26 mouse cellular contexts compared by ENCODE assay signal in the genomic region with DNA sequence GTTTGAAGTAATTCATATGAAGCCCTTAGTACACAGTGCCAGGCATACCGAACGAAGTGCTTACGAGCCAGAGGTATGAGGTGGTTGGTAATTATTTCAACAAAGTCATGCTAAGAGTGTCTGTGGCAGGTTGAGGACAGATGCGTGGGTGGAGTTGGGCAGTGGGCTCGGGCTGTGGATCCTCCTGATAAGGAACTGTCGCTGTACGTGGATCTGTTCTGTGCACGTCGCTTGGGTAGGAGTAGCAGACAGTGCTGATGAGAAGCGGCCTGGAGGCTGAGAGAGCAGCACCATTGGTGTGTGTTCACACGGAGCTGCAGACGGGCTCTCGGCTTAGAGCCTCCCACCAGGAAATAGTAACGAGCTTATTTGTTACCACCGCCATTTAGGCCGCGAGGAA. TPM values are rescaled to one million over a fixed set of nuclear protein-coding genes. Genes with fewer than 3 reads are reported as not detected.
DNase-seq lines count a peak whose midpoint lies in the region; ATAC-seq and TF ChIP-seq lines count a peak whose summit lies in the region.
"Had no signal": no experiment of that assay in that cellular context is flagged by ENCODE, and none has a peak within 500 bp of the region (broad histone marks: within the 10 kb centered on the region; RNA-seq: fewer than 3 reads in every experiment).

No protein-coding gene starts in this region.

- DNase-seq in kidney, adult 2 months, result no peak
- no peak for DNase-seq in kidney, adult 9 months
- DNase-seq in liver, postnatal 0 days, result no peak
- peak; percentile 1 for DNase-seq in brain, embryonic 14.5 days (ENCODE audit: low read depth)
- no peak for DNase-seq in forebrain, postnatal 0 days
- DNase-seq in hindbrain, embryonic 10.5 days (ENCODE audit: low spot score), result no peak
- DNase-seq: adrenal gland, adult 8-10 months; adrenal gland, postnatal 14 days; adrenal gland, postnatal 36 days; B cell, adult 2 months; cerebellum, adult 11 months; cerebellum, adult 18-20 months; cerebellum, adult 8-10 months; cerebellum, adult 9-11 months; cerebellum, postnatal 14 days; cerebellum, postnatal 36 days had no signal

- TF ChIP-seq CTCF in kidney, adult 2 months (conservative IDR thresholded peaks at IDR 0.05; ENCODE audit: insufficient read depth, insufficient read length, low read depth, low read length), result no peak
- TF ChIP-seq CTCF in liver, postnatal 0 days (IDR thresholded peaks at IDR 0.05; ENCODE audit: low read depth), result no peak
- TF ChIP-seq CTCF in brain, embryonic 14.5 days (IDR thresholded peaks at IDR 0.05; ENCODE audit: borderline replicate concordance, extremely low read depth, insufficient read depth, insufficient read length), result no peak
- no peak for TF ChIP-seq CTCF in forebrain, postnatal 0 days (IDR thresholded peaks at IDR 0.05; ENCODE audit: low read depth)

- ATAC-seq in liver, postnatal 0 days, result peak; percentile 5; the same call in 1 of the 2 replicates
- ATAC-seq in liver, embryonic 12.5 days, result no peak
- peak; percentile 59 for ATAC-seq in megakaryocyte-erythroid progenitor cell, adult 5-6 weeks (replicated peaks; ENCODE audit: low FRiP score, low TSS enrichment, poor library complexity, severe bottlenecking)
- no peak for ATAC-seq in forebrain, postnatal 0 days
- ATAC-seq: activated CD4-positive, CD25-positive, alpha-beta regulatory T cell, adult 4 months; CD4-positive, CD25-positive, alpha-beta regulatory T cell, adult 4 months; forebrain, embryonic 13.5 days; forebrain, embryonic 15.5 days; Patski had no signal

- H3K9ac ChIP-seq in liver, postnatal 0 days (replicated peaks), result no peak overlapping the region
- H3K9ac ChIP-seq in liver, embryonic 12.5 days, result no peak overlapping the region
- no peak overlapping the region for H3K9ac ChIP-seq in forebrain, postnatal 0 days
- H3K9ac ChIP-seq: embryonic facial prominence, embryonic 12.5 days; forebrain, embryonic 13.5 days; forebrain, embryonic 15.5 days had no signal

- H3K27ac ChIP-seq in kidney, adult 2 months (ENCODE audit: insufficient read depth, low read depth, low read length), result peak overlapping the region; percentile 61; the same call in 1 of the 2 replicates
- no peak overlapping the region for H3K27ac ChIP-seq in liver, postnatal 0 days (ENCODE audit: low read depth)
- no peak overlapping the region for H3K27ac ChIP-seq in liver, embryonic 12.5 days
- no peak overlapping the region for H3K27ac ChIP-seq in forebrain, postnatal 0 days (ENCODE audit: low read depth, low read length)
- H3K27ac ChIP-seq in hindbrain, embryonic 10.5 days, result no peak overlapping the region
- H3K27ac ChIP-seq: embryonic facial prominence, embryonic 10.5 days; embryonic facial prominence, embryonic 12.5 days; forebrain, embryonic 13.5 days; forebrain, embryonic 15.5 days had no signal

- no peak for TF ChIP-seq EP300 in liver, postnatal 0 days (IDR thresholded peaks at IDR 0.05; ENCODE audit: low read depth)

- H3K4me1 ChIP-seq in kidney, adult 2 months (ENCODE audit: control insufficient read depth, insufficient read depth, low read length), result peaks cover 19% of the 10 kb centered on the region; the same call in 1 of the 2 replicates
- no peaks in the 10 kb centered on the region; the same call in 1 of the 2 replicates for H3K4me1 ChIP-seq in liver, postnatal 0 days (ENCODE audit: insufficient read depth)
- peaks cover 14% of the 10 kb centered on the region for H3K4me1 ChIP-seq in liver, embryonic 12.5 days
- no peaks in the 10 kb centered on the region for H3K4me1 ChIP-seq in forebrain, postnatal 0 days (ENCODE audit: insufficient read depth)
- no peaks in the 10 kb centered on the region for H3K4me1 ChIP-seq in hindbrain, embryonic 10.5 days (replicated peaks)
- H3K4me1 ChIP-seq: embryonic facial prominence, embryonic 10.5 days; embryonic facial prominence, embryonic 12.5 days; forebrain, embryonic 15.5 days had no signal

- no peak overlapping the region for H3K4me3 ChIP-seq in kidney, adult 2 months (ENCODE audit: insufficient read depth, low read depth, low read length)
- H3K4me3 ChIP-seq in liver, postnatal 0 days (ENCODE audit: low read depth, low read length), result no peak overlapping the region
- H3K4me3 ChIP-seq in liver, embryonic 12.5 days, result no peak overlapping the region
- no peak overlapping the region for H3K4me3 ChIP-seq in forebrain, postnatal 0 days (ENCODE audit: low read depth, low read length)
- no peak overlapping the region for H3K4me3 ChIP-seq in hindbrain, embryonic 10.5 days
- H3K4me3 ChIP-seq: embryonic facial prominence, embryonic 10.5 days; embryonic facial prominence, embryonic 12.5 days; forebrain, embryonic 13.5 days; forebrain, embryonic 15.5 days had no signal

- H3K27me3 ChIP-seq in kidney, adult 2 months (replicated peaks; ENCODE audit: control insufficient read depth, insufficient read depth, low read length), result no peaks in the 10 kb centered on the region
- no peaks in the 10 kb centered on the region for H3K27me3 ChIP-seq in liver, postnatal 0 days (ENCODE audit: insufficient read depth, low read length)
- no peaks in the 10 kb centered on the region for H3K27me3 ChIP-seq in liver, embryonic 12.5 days (replicated peaks)
- H3K27me3 ChIP-seq in forebrain, postnatal 0 days (ENCODE audit: insufficient read depth, low read length), result no peaks in the 10 kb centered on the region
- H3K27me3 ChIP-seq in hindbrain, embryonic 10.5 days (ENCODE audit: insufficient read depth, poor library complexity, severe bottlenecking), result no peaks in the 10 kb centered on the region
- H3K27me3 ChIP-seq: CH12.LX; embryonic facial prominence, embryonic 12.5 days; forebrain, embryonic 13.5 days; forebrain, embryonic 15.5 days; Patski had no signal

- peaks cover 1% of the 10 kb centered on the region; the same call in 1 of the 2 replicates for H3K36me3 ChIP-seq in kidney, adult 2 months (ENCODE audit: control insufficient read depth, insufficient read depth, low read length)
- peaks cover 26% of the 10 kb centered on the region for H3K36me3 ChIP-seq in liver, postnatal 0 days (replicated peaks; ENCODE audit: insufficient read depth, low read length)
- peaks cover 47% of the 10 kb centered on the region for H3K36me3 ChIP-seq in liver, embryonic 12.5 days
- peaks cover 69% of the 10 kb centered on the region for H3K36me3 ChIP-seq in forebrain, postnatal 0 days (ENCODE audit: insufficient read depth)
- H3K36me3 ChIP-seq in hindbrain, embryonic 10.5 days, result peaks cover 67% of the 10 kb centered on the region

- H3K9me3 ChIP-seq in liver, postnatal 0 days (ENCODE audit: low read length), result no peaks in the 10 kb centered on the region
- no peaks in the 10 kb centered on the region for H3K9me3 ChIP-seq in liver, embryonic 12.5 days (replicated peaks)
- no peaks in the 10 kb centered on the region for H3K9me3 ChIP-seq in forebrain, postnatal 0 days (ENCODE audit: low read length)
- no peaks in the 10 kb centered on the region for H3K9me3 ChIP-seq in hindbrain, embryonic 10.5 days
- H3K9me3 ChIP-seq: embryonic facial prominence, embryonic 10.5 days; embryonic facial prominence, embryonic 12.5 days; forebrain, embryonic 13.5 days; forebrain, embryonic 15.5 days had no signal

- WGBS in kidney, adult 2 months, result 93% methylated on average over 17 of the region's 17 CpGs
- WGBS in liver, postnatal 0 days (ENCODE audit: insufficient replicate concordance), result 67% methylated on average over 17 of the region's 17 CpGs
- WGBS in liver, embryonic 12.5 days (ENCODE audit: insufficient replicate concordance), result 58% methylated on average over 17 of the region's 17 CpGs
- WGBS in forebrain, postnatal 0 days, result 79% methylated on average over 17 of the region's 17 CpGs
- WGBS in hindbrain, embryonic 10.5 days, result 94% methylated on average over 17 of the region's 17 CpGs

- H3K4me2 ChIP-seq in liver, postnatal 0 days (ENCODE audit: low read depth, low read length), result no peak overlapping the region
- no peak overlapping the region for H3K4me2 ChIP-seq in liver, embryonic 12.5 days
- H3K4me2 ChIP-seq in forebrain, postnatal 0 days (ENCODE audit: low read depth), result no peak overlapping the region
- H3K4me2 ChIP-seq: embryonic facial prominence, embryonic 12.5 days; forebrain, embryonic 13.5 days; forebrain, embryonic 15.5 days had no signal

- TF ChIP-seq POLR2A in kidney, adult 2 months (IDR thresholded peaks at IDR 0.05; ENCODE audit: low read depth, low read length), result no peak
- no peak for TF ChIP-seq POLR2A in brain, embryonic 14.5 days (IDR thresholded peaks at IDR 0.05; ENCODE audit: borderline replicate concordance, extremely low read depth, insufficient read depth, insufficient read length, poor library complexity, severe bottlenecking)

RNA-seq across cellular contexts. Expression of a gene that starts 35.7 kb away (rescaled TPM):
- polyA plus RNA-seq in kidney, adult 2 months (2012; rRNA removed), result 179 and 182 TPM in 2 replicates
- 40.1 and 41.1 TPM in 2 replicates for polyA plus RNA-seq in liver, postnatal 0 days (2015; fragmentation: Nextera tagmentation; extraction: Ambion mirVana)
- 26.9 and 27.5 TPM in 2 replicates for polyA plus RNA-seq in liver, embryonic 12.5 days (2016; fragmentation: Nextera tagmentation; extraction: Ambion mirVana)
- 51.0 and 52.3 TPM in 2 replicates for polyA plus RNA-seq in brain, embryonic 14.5 days (2012; rRNA removed)
- 25.6 and 34.8 TPM in 2 replicates for total RNA-seq in megakaryocyte-erythroid progenitor cell, adult 5-6 weeks (2014; fragmentation: Nextera tagmentation)
- total RNA-seq in megakaryocyte-erythroid progenitor cell, adult 5-6 weeks (2017), result 28.7 and 33.1 TPM in 2 replicates
- 53.6 and 59.6 TPM in 2 replicates for total RNA-seq in forebrain, postnatal 0 days (2014; rRNA removed)
- 35.0 and 40.0 TPM in 2 replicates for polyA plus RNA-seq in forebrain, postnatal 0 days (2015; fragmentation: Nextera tagmentation; extraction: Ambion mirVana)
- 54.9 and 56.2 TPM in 2 replicates for polyA plus RNA-seq in hindbrain, embryonic 10.5 days (2016; fragmentation: Nextera tagmentation; extraction: Ambion mirVana)

Comparison
In these comparisons a context has a peak if more than half of its experiments do, and no peak if none do; other contexts are left out.
1. ATAC-seq: peak in liver, postnatal 0 days (single experiment) and megakaryocyte-erythroid progenitor cell, adult 5-6 weeks (single experiment); none in liver, embryonic 12.5 days (single experiment) and forebrain, postnatal 0 days (single experiment).